Mouse (Mus musculus): ENCODE results near the gene H2-Ob. TPM values are rescaled to one million over a fixed set of nuclear protein-coding genes. Genes with fewer than 3 reads are reported as not detected.

The H2-Ob gene
- total RNA-seq (2018; cell fraction: chromatin; rRNA removed), result 1 to 10 TPM in 1 of 26 experiments, under 1 TPM in 4, not detected in 21; 0.37 to 1.8 (median 0.66) TPM
- total RNA-seq (2018; cell fraction: cytosol; rRNA removed), result 1 to 10 TPM in 1 of 26 experiments, under 1 TPM in 23, not detected in 2; 0.07 to 1.0 (median 0.24) TPM
- total RNA-seq (2018; cell fraction: nucleus; rRNA removed), result 1 to 10 TPM in 17 of 26 experiments, under 1 TPM in 7, not detected in 2; 0.55 to 3.7 (median 1.4) TPM
- 0.15 to 0.41 TPM (median 0.33 TPM) in 3 replicates for polyA plus RNA-seq (2018)

- Histone ChIP-seq H3K36me3 (ENCODE audit: inconsistent target) (no peaks in the 10 kb centered on the region), H3K4me3 (ENCODE audit: inconsistent target) (peak within 1 kb of the TSS; percentile 5; the same call in 1 of the 2 replicates), H3K79me2 (ENCODE audit: inconsistent target) (no peaks in the 10 kb centered on the region), H3K27ac (peak within 1 kb of the TSS; percentile 78)
- WGBS (ENCODE audit: missing documents), result 40% methylated on average over 3 of the region's 3 CpGs
These were observed at the start of gene H2-Ob for GRCm38 (mm10) chr17:34238706-34239105. Gene H2-Ob, plus strand, starts transcription at chr17:34238903.

- Histone ChIP-seq H3K4me3 (ENCODE audit: inconsistent target) (peak overlapping the region; percentile 11; the same call in 1 of the 2 replicates), H3K36me3 (ENCODE audit: inconsistent target) (peaks cover 50% of the 10 kb centered on the region), H3K79me2 (ENCODE audit: inconsistent target) (peaks cover 92% of the 10 kb centered on the region), H3K27ac (no peak overlapping the region)
- WGBS (ENCODE audit: missing documents), result 50% methylated on average over 6 of the region's 6 CpGs
These were observed 49.7 kb upstream of the H2-Ob start for GRCm38 (mm10) chr17:34188986-34189385.

GRCm38 (mm10) chr17:34192852-34193251 lies 45.9 kb upstream of the H2-Ob start:
- Histone ChIP-seq H3K36me3 (ENCODE audit: inconsistent target) (peaks cover 61% of the 10 kb centered on the region), H3K79me2 (ENCODE audit: inconsistent target) (peaks cover 72% of the 10 kb centered on the region), H3K4me3 (ENCODE audit: inconsistent target) (no peak overlapping the region), H3K27ac (no peak overlapping the region)
- WGBS (ENCODE audit: missing documents), result 88% methylated on average over 13 of the region's 16 CpGs

GRCm38 (mm10) chr17:34193468-34193867 lies 45.2 kb upstream of the H2-Ob start:
- Histone ChIP-seq H3K27ac (no peak overlapping the region), H3K4me3 (ENCODE audit: inconsistent target) (no peak overlapping the region), H3K79me2 (ENCODE audit: inconsistent target) (peaks cover 69% of the 10 kb centered on the region), H3K36me3 (ENCODE audit: inconsistent target) (peaks cover 61% of the 10 kb centered on the region)
- 89% methylated on average over 8 of the region's 8 CpGs for WGBS (ENCODE audit: missing documents)

GRCm38 (mm10) chr17:34194723-34195122 lies 44.0 kb upstream of the H2-Ob start:
- peaks cover 70% of the 10 kb centered on the region for H3K79me2 ChIP-seq (ENCODE audit: inconsistent target)
- H3K36me3 ChIP-seq (ENCODE audit: inconsistent target), result peaks cover 57% of the 10 kb centered on the region
- H3K4me3 ChIP-seq (ENCODE audit: inconsistent target), result no peak overlapping the region
- no peak overlapping the region for H3K27ac ChIP-seq
- WGBS (ENCODE audit: missing documents), result 94% methylated on average over 4 of the region's 4 CpGs

GRCm38 (mm10) chr17:34196491-34196890 lies 42.2 kb upstream of the H2-Ob start:
- H3K4me3 ChIP-seq (ENCODE audit: inconsistent target), result no peak overlapping the region
- 37% methylated on average over 12 of the region's 12 CpGs for WGBS (ENCODE audit: missing documents)
- H3K79me2 ChIP-seq (ENCODE audit: inconsistent target), result peaks cover 64% of the 10 kb centered on the region
- peaks cover 56% of the 10 kb centered on the region for H3K36me3 ChIP-seq (ENCODE audit: inconsistent target)
- H3K27ac ChIP-seq, result no peak overlapping the region

- Histone ChIP-seq H3K4me3 (ENCODE audit: inconsistent target) (peak within 1 kb of the TSS; percentile 89), H3K36me3 (ENCODE audit: inconsistent target) (peaks cover 49% of the 10 kb centered on the region), H3K27ac (peak within 1 kb of the TSS; percentile 87), H3K79me2 (ENCODE audit: inconsistent target) (peaks cover 57% of the 10 kb centered on the region)
- WGBS (ENCODE audit: missing documents), result 16% methylated on average over 41 of the region's 41 CpGs
These were observed 41.5 kb upstream of the H2-Ob start, which contains the start of gene Psmb8 for GRCm38 (mm10) chr17:34196941-34197894. Gene Psmb8, plus strand, starts transcription at chr17:34197721.

GRCm38 (mm10) chr17:34197904-34198520 lies 40.7 kb upstream of the H2-Ob start:
- under 1% methylated on average over 30 of the region's 32 CpGs for WGBS (ENCODE audit: missing documents)
- H3K27ac ChIP-seq, result peak overlapping the region; percentile 87

GRCm38 (mm10) chr17:34198521-34198912 lies 40.2 kb upstream of the H2-Ob start:
- Histone ChIP-seq H3K27ac (peak overlapping the region; percentile 87), H3K79me2 (ENCODE audit: inconsistent target) (peaks cover 46% of the 10 kb centered on the region), H3K36me3 (ENCODE audit: inconsistent target) (peaks cover 38% of the 10 kb centered on the region), H3K4me3 (ENCODE audit: inconsistent target) (peak overlapping the region; percentile 89)
- WGBS (ENCODE audit: missing documents), result 0% methylated on average over 11 of the region's 11 CpGs

More at GRCm38 (mm10) chr17:34197904-34198520, 40.7 kb upstream of the H2-Ob start:
- Histone ChIP-seq H3K4me3 (ENCODE audit: inconsistent target) (peak overlapping the region; percentile 89), H3K79me2 (ENCODE audit: inconsistent target) (peaks cover 49% of the 10 kb centered on the region), H3K36me3 (ENCODE audit: inconsistent target) (peaks cover 41% of the 10 kb centered on the region)

- H3K4me3 ChIP-seq (ENCODE audit: inconsistent target), result peak overlapping the region; percentile 89
- peak overlapping the region; percentile 87 for H3K27ac ChIP-seq
- peaks cover 32% of the 10 kb centered on the region for H3K36me3 ChIP-seq (ENCODE audit: inconsistent target)
- 19% methylated on average over 12 of the region's 12 CpGs for WGBS (ENCODE audit: missing documents)
- peaks cover 40% of the 10 kb centered on the region for H3K79me2 ChIP-seq (ENCODE audit: inconsistent target)
These were observed 39.6 kb upstream of the H2-Ob start for GRCm38 (mm10) chr17:34199050-34199619.

GRCm38 (mm10) chr17:34200047-34200446 lies 38.7 kb upstream of the H2-Ob start:
- WGBS (ENCODE audit: missing documents), result 91% methylated on average over 9 of the region's 10 CpGs
- no peak overlapping the region for H3K27ac ChIP-seq
- H3K36me3 ChIP-seq (ENCODE audit: inconsistent target), result peaks cover 26% of the 10 kb centered on the region; the same call in 1 of the 2 replicates
- H3K79me2 ChIP-seq (ENCODE audit: inconsistent target), result peaks cover 38% of the 10 kb centered on the region
- no peak overlapping the region for H3K4me3 ChIP-seq (ENCODE audit: inconsistent target)

- H3K4me3 ChIP-seq (ENCODE audit: inconsistent target), result no peak overlapping the region
- peaks cover 40% of the 10 kb centered on the region for H3K79me2 ChIP-seq (ENCODE audit: inconsistent target)
- H3K36me3 ChIP-seq (ENCODE audit: inconsistent target), result peaks cover 25% of the 10 kb centered on the region; the same call in 1 of the 2 replicates
- H3K27ac ChIP-seq, result no peak overlapping the region
- 87% methylated on average over 16 of the region's 16 CpGs for WGBS (ENCODE audit: missing documents)
These were observed 37.8 kb upstream of the H2-Ob start for GRCm38 (mm10) chr17:34200772-34201505.

GRCm38 (mm10) chr17:34201506-34202055 lies 37.1 kb upstream of the H2-Ob start:
- peaks cover 19% of the 10 kb centered on the region; the same call in 1 of the 2 replicates for H3K36me3 ChIP-seq (ENCODE audit: inconsistent target)
- 89% methylated on average over 7 of the region's 7 CpGs for WGBS (ENCODE audit: missing documents)
- no peak overlapping the region for H3K27ac ChIP-seq
- no peak overlapping the region for H3K4me3 ChIP-seq (ENCODE audit: inconsistent target)
- H3K79me2 ChIP-seq (ENCODE audit: inconsistent target), result peaks cover 40% of the 10 kb centered on the region

Data from macrophage (primary cell).